Mouse (Mus musculus): ENCODE measurements around the gene Hist1h3i.
A peak's percentile ranks its signal among the peaks of the same experiment; 100 is the strongest.
"Not testable (repeated sequence)": the region's sequence is repeated elsewhere in the genome, so short reads cannot be mapped to it uniquely, and the experiment has no call there.

The Hist1h3i gene

DNA sequence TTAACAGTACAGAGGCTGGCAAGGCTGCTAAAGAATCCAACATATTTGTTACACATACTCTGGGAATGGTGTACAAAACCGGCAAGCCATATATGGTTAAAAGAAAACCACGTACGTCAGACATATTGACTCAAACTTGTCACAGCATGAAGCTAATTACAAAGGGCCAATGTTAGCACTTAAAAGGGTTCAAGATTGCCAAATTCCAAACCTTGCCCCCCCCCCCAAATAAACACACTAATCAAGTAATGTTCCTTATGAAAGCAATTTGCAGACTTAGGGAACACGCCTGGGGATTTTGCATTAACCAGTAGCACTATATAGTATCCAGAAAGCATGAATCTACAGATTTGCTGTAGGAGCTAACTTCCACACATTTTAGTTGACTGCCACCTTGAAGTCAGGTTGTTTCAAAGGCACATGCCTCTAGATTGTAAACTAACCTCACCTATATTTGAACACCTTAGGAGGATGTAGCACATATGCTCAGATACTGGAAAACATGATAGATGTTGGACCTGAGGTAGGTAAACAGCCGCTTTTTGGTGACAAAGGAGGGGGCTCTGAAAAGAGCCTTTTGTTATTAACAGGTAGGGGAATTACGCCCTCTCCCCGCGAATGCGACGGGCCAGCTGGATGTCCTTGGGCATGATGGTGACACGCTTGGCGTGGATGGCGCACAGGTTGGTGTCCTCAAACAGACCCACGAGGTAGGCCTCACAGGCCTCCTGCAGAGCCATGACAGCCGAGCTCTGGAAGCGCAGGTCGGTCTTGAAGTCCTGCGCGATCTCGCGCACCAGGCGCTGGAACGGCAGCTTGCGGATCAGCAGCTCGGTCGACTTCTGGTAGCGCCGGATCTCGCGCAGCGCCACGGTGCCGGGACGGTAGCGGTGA lies 562 bp downstream of the Hist1h3i start:
- not testable (repeated sequence) for DNase-seq (ENCODE audit: low read depth, low spot score)

DNA sequence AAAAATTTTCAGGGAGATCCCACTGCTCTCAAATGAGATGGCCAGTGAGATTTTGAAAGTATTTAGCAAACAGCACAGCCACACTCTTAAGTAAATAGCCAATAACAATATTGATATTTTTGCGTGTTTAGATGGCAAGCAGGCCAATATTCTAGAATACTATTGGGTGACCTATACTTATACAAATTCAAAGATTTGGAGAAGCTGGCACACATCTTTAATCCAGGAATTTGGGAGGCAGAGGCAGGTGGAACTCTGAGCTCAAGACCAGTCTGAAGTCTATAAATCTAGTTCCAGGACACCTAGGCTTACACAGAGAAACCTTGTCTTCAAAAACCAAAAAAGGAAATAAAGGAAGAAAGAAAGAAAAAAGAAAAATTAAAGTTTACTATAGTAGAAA lies 1.5 kb downstream of the Hist1h3i start:
- no peak for DNase-seq (ENCODE audit: low read depth, low spot score)

DNA sequence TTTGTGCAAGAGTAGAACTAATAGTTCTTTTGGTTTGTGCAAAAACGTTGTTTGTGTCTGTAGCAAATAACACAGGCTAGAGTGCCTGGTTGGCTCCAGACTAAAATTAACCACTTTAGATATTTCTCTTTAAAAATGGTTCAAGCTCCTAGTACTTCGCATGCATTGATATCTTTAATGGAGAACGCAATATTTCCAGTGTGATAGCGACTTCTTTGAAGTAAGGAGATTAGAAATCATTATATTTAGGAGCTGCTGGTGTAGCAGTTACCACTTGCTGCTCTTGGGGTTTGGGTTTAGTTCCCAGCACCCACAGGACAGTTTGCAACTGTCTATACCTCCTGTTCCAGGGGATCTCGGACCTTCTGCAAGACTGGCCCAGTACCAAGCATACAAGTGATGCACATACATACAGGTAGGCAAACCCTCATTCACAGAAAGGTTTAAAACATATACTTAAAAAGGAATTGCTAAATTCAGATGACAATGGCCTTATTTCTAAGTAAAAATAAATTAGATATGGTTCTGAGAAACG lies 2.1 kb downstream of the Hist1h3i start:
- DNase-seq (ENCODE audit: low read depth, low spot score) = no peak

DNA sequence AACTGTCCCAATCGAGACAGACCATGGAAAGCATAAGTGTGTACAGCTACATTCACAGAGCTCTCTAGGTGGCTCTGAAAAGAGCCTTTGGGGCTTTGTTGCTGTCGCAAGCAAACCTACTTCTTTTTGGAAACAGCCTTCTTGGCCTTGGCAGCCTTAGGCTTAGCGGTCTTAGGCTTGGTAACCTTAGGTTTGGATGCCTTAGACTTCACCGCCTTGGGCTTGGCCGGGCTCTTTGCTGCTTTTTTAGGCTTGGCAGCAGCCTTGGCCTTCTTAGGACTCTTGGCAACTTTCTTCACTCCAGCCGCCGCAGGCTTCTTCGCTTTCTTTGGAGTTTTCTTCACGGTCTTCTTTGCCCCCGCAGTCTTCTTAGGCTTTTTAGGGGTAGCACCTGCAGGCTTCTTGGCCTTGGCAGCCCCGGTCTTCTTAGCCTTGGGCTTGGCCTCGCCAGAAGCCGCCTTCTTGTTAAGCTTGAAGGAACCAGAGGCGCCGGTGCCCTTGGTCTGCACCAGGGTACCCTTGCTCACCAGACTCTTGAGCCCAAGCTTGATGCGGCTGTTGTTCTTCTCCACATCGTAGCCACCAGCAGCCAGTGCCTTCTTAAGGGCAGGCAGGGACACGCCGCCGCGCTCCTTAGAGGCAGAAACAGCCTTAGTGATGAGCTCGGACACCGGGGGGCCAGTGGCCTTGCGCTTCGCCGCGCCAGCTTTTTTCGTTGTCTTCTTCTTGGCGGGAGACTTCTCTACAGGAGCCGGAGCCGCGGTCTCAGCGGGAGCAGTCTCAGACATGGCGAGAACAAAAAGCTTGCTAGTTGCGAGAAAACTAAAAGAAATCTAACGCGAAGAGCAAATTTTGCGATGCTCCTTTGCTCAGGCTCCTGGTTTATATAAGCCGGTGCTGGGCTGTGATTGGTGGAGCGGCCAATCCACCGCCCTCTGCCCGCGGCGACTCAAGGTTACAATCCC lies 3.1 kb downstream of the Hist1h3i start, which contains the start of gene Hist1h1b:
TSS of gene Hist1h1b (minus strand) at position 859 of the 965 bp plus-strand sequence.
- peak; percentile 71 for DNase-seq (ENCODE audit: low read depth, low spot score)

DNA sequence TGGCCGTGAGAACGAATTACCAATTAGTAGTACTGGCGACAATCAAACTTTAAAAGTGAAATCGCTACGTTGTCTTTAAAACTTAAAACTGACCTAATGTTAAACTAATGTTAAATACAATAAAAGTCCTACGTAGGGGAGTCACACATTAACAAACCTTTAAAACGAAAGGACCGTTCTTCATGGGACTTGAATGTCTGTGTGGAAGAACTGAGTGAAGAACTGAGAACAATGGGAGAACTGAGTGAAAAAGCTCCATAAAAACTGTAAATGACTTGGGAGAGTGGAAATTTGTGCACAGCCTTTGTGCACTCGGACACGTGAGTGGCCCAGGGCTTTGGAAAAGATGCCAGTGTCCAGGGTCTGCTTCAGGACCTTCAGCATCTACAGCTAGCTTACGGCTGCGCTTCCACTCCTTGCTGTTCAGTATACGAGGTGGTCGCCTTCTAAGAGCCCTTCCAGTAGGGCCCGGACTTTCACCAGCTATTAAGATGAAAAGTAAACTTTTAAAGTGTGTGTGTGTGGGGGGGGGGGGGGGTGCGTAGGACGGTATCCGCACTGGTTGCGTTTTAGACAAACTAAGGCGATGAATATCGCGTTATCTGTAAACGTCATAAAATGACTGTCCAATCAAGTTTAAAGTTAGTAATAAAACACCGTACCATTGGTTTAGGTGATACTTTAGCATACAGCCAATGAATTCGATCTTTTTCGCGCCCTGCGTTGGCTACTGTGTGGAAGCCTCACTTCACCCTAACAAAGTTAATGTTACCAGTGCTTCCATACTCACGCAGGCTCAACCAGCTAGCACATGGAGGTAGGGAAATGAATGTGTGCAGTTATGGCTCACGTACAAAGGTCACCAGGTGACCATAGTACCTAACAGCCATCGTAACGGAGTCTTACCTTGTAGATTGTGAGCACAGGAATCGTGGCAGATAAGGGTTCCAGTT lies 4.1 kb downstream of the Hist1h3i start:
- DNase-seq (ENCODE audit: low read depth, low spot score) = peak; percentile 78

DNA sequence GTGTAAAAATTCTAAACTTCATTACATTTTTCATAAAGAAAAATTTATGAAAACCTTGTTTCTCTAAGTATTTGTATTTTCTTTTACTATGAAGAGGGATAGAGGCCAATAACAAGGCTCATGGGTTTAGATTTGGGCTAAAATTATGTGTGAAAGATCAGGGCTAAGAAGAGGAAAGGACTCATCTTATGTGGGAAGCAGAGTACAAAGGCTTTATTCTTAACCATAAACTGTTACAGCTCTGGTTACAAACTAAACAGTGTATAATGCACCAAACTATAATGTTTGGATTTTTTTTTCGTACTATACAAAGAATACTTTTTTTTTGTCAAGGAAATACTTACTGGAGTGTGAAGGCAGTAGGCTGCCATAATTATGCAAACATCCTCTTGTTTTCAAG lies 27.5 kb downstream of the Hist1h3i start:
- DNase-seq (ENCODE audit: low read depth, low spot score) = no peak

DNA sequence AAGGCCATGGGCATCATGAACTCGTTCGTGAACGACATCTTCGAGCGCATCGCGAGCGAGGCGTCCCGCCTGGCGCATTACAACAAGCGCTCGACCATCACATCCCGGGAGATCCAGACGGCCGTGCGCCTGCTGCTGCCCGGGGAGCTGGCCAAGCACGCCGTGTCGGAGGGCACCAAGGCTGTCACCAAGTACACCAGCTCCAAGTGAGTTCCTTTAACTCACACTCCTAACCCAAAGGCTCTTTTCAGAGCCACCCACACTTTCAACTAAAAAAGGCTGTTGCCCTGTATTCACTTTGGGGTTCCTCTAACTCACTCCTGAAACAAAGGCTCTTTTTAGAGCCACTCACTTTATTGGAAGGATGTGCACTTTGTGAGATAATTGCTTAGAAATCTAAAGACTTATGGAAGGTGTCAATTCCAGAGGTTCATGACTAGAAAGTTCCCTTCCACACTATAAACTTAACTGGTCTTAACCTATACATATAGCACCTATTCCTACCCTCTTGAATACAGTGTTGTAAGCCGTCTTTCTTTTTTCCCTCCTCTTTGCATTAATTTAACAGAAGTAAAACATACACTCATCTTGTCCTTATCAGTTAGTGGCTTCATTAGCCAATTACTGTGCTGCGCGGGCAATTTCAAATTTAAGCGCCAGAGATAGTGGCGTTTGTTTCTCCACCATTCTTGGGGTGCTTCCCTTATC lies 28.7 kb downstream of the Hist1h3i start:
- not testable (repeated sequence) for DNase-seq (ENCODE audit: low read depth, low spot score)

DNA sequence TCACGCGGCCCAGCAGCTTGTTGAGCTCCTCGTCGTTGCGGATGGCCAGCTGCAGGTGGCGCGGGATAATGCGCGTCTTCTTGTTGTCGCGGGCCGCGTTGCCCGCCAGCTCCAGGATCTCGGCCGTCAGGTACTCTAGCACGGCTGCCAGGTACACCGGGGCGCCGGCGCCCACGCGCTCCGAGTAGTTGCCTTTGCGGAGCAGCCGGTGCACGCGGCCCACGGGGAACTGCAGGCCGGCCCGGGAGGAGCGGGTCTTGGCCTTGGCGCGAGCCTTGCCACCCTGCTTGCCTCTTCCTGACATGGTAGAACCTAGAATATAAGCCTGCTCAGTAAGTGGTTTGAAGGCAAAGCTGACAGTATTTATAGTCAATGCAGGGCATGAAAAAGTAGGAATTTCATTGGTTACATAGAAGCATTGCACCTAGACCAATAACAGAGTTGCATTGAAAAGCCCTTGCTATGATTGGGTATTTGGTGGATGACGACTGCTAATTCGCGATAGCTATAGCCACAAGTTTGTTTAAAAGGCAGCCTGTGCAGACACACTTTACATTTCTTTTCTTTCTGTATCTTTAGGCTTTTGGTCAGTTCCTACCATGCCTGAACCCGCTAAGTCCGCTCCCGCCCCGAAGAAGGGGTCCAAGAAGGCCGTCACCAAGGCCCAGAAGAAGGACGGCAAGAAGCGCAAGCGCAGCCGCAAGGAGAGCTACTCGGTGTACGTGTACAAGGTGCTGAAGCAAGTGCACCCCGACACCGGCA lies 29.5 kb downstream of the Hist1h3i start, which contains the start of the genes Hist1h2ak and Hist1h2bn:
TSS of gene Hist1h2ak (minus strand) at position 304 of the 762 bp plus-strand sequence.
TSS of gene Hist1h2bn (plus strand) at position 600 of the 762 bp plus-strand sequence.
- peak; percentile 87 for DNase-seq (ENCODE audit: low read depth, low spot score)

DNA sequence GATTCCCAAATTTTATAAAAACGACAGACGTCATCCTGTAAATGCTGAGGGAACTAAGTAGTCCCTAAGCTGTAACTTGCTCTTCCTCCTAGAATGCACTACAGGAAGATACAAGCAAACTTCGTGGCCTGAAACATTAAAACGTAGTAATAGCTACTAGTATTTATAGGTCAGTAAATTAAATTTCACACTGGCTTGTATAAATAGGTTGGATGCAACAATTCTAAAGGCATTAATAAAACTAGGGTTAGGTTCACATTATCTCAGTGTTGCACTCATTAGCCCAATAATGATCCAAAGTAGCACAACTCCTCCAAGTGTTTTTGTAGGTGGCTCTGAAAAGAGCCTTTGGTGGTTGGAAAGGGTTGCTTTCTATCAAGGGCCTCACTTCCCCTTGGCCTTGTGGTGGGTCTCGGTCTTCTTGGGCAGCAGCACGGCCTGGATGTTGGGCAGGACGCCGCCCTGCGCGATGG lies 30.1 kb downstream of the Hist1h3i start:
- peak; percentile 32 for DNase-seq (ENCODE audit: low read depth, low spot score)

DNA sequence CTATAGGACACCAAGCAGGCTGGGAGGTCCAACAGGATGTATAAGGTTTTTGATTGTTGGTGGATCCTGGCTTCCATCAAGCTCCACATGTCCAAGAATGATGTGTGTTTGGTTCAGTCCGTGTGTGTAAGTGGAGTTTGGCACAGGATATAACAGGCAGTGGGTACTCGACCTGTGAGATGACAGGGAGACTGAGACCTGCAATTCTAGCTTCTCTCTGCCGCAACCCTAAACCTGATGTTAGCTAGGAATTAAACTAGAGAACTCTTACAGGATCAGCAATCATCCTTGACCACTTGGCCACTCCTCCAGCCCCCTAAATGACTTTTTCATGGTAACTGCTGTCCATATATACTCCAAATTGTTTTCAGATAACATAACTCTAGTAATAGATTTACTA lies 30.8 kb downstream of the Hist1h3i start:
- DNase-seq (ENCODE audit: low read depth, low spot score) = peak; percentile 16

DNA sequence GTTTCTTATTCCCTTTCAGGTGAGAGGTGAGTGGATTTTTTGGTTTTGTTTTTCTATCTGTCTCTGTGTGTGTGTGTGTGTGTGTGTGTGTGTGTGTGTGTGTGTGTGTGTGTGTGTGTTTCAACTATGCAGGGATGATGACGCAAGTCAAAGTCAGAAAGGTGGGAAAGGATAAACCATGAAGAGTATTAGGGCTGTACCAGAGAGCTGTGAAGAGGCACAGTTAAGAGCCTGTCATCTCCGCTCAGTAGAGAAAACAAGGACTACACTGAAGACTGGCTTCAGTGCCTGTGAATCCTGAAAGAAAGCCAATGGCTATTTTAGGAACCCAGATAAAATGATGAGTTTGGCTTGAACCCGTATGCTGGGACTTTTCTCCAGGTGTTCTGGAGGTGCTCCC lies 31.3 kb downstream of the Hist1h3i start:
- DNase-seq (ENCODE audit: low read depth, low spot score) = no peak

DNA sequence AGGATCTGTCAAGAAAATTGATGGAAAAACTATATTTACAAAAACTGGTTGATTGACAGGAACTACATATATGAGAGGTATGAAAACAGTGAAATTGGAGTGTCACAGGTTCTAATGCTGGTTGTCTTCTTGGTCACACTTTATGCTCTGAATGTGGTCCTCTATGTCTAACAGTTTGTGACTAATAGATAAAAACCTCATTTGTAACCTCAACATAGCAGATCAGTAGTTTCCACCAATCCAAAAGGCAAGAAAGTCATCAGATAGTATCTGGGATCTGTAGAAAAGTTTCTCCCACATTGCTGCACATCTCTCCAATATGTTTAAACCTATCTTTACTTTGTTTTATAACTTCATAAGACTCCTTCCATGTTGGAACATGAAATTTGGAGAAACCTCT lies 31.8 kb downstream of the Hist1h3i start:
- DNase-seq (ENCODE audit: low read depth, low spot score) = no peak

DNA sequence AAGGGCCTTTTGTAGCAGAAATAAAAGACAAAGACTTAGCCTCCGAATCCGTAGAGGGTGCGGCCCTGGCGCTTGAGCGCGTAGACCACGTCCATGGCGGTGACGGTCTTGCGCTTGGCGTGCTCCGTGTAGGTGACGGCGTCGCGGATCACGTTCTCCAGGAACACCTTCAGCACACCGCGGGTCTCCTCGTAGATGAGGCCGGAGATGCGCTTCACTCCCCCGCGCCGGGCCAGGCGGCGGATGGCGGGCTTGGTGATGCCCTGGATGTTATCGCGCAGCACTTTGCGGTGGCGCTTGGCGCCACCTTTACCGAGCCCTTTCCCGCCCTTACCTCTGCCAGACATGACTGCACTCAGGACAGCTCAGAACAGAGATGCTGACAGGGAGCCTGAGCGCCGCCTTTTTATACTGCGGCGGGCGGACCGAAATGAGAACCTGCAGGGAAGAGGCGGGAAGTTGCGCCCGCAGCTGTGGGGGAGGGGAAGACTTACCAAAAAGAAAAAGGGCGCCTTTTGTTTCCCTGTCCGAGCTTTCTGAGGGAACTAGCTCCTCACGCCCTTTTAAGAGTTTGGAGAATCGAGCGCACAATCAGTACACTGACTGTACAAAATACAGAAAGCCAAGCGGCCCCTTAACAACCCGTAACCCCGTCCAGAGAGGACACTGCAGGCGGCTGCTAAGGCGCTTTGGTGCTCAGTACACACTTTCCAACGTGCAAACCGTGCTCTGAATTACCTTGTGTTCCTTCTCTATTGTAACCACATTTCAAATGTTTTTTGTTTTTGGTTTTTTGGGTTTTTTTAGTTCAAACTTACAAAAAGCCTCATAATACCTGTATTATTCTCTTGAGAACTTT lies 32.8 kb downstream of the Hist1h3i start, which contains the start of gene Hist1h4k:
TSS of gene Hist1h4k (minus strand) at position 347 of the 859 bp plus-strand sequence.
- DNase-seq (ENCODE audit: low read depth, low spot score) = peak; percentile 91

DNA sequence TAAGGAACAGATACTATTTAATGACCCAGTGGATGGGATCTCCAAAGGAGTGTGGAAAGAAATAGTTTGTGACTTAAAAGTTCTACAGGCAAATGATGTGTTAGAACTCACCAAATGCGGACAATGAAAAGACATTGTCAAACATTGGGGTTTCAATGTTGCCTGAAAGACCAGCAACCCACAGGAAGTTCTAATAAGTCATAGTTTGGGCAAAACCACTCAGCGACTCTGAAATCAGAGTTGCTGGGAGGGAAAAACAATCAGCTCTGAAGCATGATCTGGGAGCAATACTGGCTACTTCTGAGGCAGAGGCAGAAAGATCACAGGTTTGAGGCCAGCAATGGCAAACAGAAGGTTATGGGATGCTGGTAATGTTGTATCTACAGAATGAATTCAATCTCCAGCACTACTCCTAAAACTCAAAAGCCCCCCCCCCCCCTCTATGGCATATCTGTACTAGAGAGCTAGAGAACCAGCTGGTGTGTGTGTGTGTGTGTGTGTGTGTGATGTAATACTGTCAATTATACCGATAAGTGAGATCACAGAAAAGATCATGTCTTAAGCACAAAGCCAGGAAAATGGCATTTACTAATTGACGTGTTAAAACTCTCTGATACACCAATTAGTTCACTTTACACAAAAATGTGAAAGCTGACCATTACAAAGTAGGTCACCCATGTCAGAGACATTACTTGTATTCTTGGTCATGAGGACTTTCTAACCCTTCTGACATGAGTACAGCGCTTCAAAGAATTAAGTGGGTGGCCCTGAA lies 33.6 kb downstream of the Hist1h3i start:
- DNase-seq (ENCODE audit: low read depth, low spot score) = peak; percentile 35

DNA sequence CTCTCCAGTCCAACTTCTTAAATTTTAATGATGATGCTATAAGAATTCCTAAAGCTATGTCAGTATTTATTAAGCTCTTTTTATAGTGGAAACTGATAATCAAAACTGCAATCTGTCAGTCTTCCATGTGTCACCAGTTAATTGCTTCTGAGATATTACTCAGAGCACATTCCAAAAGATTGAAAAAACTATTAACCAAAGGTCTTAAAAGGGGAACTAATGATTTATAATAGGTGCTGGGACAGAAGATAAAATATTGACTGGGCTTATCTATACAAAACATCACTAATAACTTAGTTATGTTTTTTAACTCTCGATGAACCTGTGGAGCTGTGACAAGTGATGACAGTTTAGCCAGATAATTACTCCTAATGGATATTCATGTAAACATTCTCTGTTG lies 38.2 kb downstream of the Hist1h3i start:
- DNase-seq (ENCODE audit: low read depth, low spot score) = no peak

DNA sequence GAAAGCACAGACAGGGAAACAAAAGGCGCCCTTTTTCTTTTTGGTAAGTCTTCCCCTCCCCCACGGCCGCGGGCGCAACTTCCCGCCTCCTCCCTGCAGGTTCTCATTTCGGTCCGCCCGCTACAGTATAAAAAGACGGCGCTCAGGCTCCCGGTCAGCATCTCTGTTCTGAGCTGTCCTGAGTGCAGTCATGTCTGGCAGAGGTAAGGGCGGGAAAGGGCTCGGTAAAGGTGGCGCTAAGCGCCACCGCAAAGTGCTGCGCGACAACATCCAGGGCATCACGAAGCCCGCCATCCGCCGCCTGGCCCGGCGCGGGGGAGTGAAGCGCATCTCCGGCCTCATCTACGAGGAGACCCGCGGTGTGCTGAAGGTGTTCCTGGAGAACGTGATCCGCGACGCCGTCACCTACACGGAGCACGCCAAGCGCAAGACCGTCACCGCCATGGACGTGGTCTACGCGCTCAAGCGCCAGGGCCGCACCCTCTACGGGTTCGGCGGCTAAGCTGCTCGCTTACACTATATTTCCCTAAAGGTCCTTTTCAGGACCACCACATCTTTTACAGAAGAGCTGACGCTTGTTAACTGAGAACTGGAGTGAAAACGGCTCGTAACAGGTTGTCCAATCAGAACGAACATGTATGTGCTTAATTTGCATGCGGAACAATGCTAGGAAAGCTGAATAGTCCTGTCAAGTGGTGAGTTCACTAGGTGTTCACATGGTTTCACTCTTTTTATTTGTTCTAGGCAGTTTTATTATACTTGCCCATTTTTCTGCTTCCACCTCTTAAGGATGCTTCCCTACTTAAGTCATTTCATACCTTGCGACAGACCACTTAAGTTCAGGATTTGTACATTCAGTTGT lies 48.0 kb downstream of the Hist1h3i start, which contains the start of gene Hist1h4j:
TSS of gene Hist1h4j (plus strand) at position 159 of the 862 bp plus-strand sequence.
- peak; percentile 83 for DNase-seq (ENCODE audit: low read depth, low spot score)

Data from embryo, embryonic 11.5 days (tissue).